Mouse (Mus musculus): ENCODE measurements at regions not wholly inside any gene's neighbourhood (a gene's known extent, or its start where the extent isn't known, plus 50 kb on each side); places are given as distances from the start of the nearest gene placed in this dataset.

DNA sequence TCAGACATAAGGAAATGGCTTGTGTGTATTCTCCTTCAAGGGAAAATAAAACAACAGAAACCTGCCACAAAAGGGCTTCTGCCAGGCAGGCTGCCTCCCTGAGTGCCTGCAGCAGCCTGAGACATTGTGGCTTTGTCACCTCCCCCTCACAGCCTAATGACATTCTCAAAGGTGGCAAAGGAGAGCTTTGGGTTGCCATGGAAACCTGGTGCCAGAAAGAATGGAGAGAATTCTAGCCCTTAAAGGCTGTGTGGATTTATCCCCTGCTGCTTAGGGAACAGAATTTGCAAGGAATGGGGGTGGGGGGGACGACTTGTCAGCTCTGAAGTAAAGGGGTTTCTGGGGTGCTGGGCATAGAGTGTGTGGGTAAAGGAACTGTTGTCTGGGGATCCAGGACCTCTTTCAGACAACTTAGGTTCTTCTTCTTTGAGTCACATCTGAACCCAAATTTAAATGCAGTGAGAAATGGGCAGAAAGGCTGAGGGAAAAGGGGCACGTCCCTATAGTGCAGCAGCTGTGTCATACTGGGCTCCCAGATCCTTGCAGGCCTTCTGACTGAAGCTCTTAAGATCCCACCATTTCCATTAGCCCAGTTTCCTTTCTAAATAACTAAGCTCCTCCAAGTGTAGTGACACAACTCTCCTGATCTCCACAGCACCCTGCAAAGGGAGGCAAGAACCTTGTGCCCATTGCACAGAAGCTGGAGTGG lies 86.8 kb downstream of the Il9r start:
- Histone ChIP-seq H3K4me1 (0 out of 2 replicates have a peak, but pooled peaks cover 12% of the 10 kb centered on the region), H3K27me3 (ENCODE audit: insufficient read depth, poor library complexity, severe bottlenecking) (peaks cover 15% of the 10 kb centered on the region; the same call in 1 of the 2 replicates), H3K4me3 (no peak overlapping the region), H3K36me3 (0 out of 2 replicates have a peak, but pooled peaks cover 4% of the 10 kb centered on the region), H3K27ac (no peak overlapping the region), H3K9me3 (peaks cover 4% of the 10 kb centered on the region; the same call in 1 of the 2 replicates)
- WGBS = 44% methylated on average over 2 of the region's 2 CpGs
- DNase-seq (ENCODE audit: low spot score) = no peak

- Histone ChIP-seq H3K27ac (no peak overlapping the region), H3K27me3 (ENCODE audit: insufficient read depth, poor library complexity, severe bottlenecking) (peaks cover 12% of the 10 kb centered on the region; the same call in 1 of the 2 replicates), H3K36me3 (0 out of 2 replicates have a peak, but pooled peaks cover 4% of the 10 kb centered on the region), H3K4me1 (0 out of 2 replicates have a peak, but pooled peaks cover 12% of the 10 kb centered on the region), H3K4me3 (no peak overlapping the region), H3K9me3 (peaks cover 4% of the 10 kb centered on the region; the same call in 1 of the 2 replicates)
- WGBS = 34% methylated on average over 5 of the region's 5 CpGs
- DNase-seq (ENCODE audit: low spot score) = no peak
Measured at GRCm38 (mm10) chr11:32112521-32112920, 87.6 kb downstream of the Il9r start.

GRCm38 (mm10) chr11:32111841-32112240 lies 88.2 kb downstream of the Il9r start:
- H3K9me3 ChIP-seq = peaks cover 4% of the 10 kb centered on the region; the same call in 1 of the 2 replicates
- H3K4me3 ChIP-seq = no peak overlapping the region
- peaks cover 12% of the 10 kb centered on the region; the same call in 1 of the 2 replicates for H3K27me3 ChIP-seq (ENCODE audit: insufficient read depth, poor library complexity, severe bottlenecking)
- no peak for DNase-seq (ENCODE audit: low spot score)
- WGBS = 59% methylated on average over 3 of the region's 3 CpGs
- 0 out of 2 replicates have a peak, but pooled peaks cover 12% of the 10 kb centered on the region for H3K4me1 ChIP-seq
- 0 out of 2 replicates have a peak, but pooled peaks cover 4% of the 10 kb centered on the region for H3K36me3 ChIP-seq
- H3K27ac ChIP-seq = no peak overlapping the region

GRCm38 (mm10) chr11:32109911-32110310 lies 90.2 kb downstream of the Il9r start:
- WGBS = 87% methylated on average over 3 of the region's 3 CpGs

More at GRCm38 (mm10) chr11:32109911-32110310, 90.2 kb downstream of the Il9r start:
- H3K9me3 ChIP-seq = no peaks in the 10 kb centered on the region
- peaks cover 12% of the 10 kb centered on the region; the same call in 1 of the 2 replicates for H3K4me1 ChIP-seq
- H3K4me3 ChIP-seq = no peak overlapping the region
- H3K27me3 ChIP-seq (ENCODE audit: insufficient read depth, poor library complexity, severe bottlenecking) = peaks cover 12% of the 10 kb centered on the region; the same call in 1 of the 2 replicates
- no peak for DNase-seq (ENCODE audit: low spot score)
- H3K27ac ChIP-seq = no peak overlapping the region
- 0 out of 2 replicates have a peak, but pooled peaks cover 4% of the 10 kb centered on the region for H3K36me3 ChIP-seq

Measured in heart, embryonic 10.5 days (tissue).